Mouse (Mus musculus) intestine, postnatal 0 days (tissue): ENCODE data around the gene 4930455H04Rik. TPM values are rescaled to one million over a fixed set of nuclear protein-coding genes. Genes with fewer than 3 reads are reported as not detected.
A peak's percentile ranks its signal among the peaks of the same experiment; 100 is the strongest.

ENCODE experiments used
- ATAC-seq: fragments of 200-750 bp; cut with Nextera tagmentation; 2 replicates; pipeline ENCODE4 v1.8.0; 2017; ENCODE audit warnings: mild to moderate bottlenecking, moderate TSS enrichment, moderate library complexity
- H3K27ac ChIP-seq: fragments of 300-500 bp; sonication (generic); 2 replicates; pipeline ENCODE4 v1.5.1; 2014; ENCODE audit warnings: mild to moderate bottlenecking, low read depth, low read length, moderate library complexity
- H3K27me3 ChIP-seq: fragments of 300-500 bp; sonication (generic); replicated peaks from 2 replicates; pipeline ENCODE4 v1.6.1; 2014; ENCODE audit warnings: low read length, mixed read lengths; ENCODE audit not compliant: control insufficient read depth, insufficient read depth
- H3K36me3 ChIP-seq: fragments of 300-500 bp; sonication (generic); 2 replicates; pipeline ENCODE4 v1.6.1; 2014; ENCODE audit warnings: mild to moderate bottlenecking, moderate library complexity; ENCODE audit not compliant: control insufficient read depth, insufficient read depth
- H3K4me1 ChIP-seq: fragments of 300-500 bp; sonication (generic); replicated peaks from 2 replicates; pipeline ENCODE4 v1.6.1; 2014; ENCODE audit warnings: antibody characterized with exemption, low read length, mixed read lengths; ENCODE audit not compliant: control insufficient read depth, insufficient read depth
- H3K4me2 ChIP-seq: fragments of 300-500 bp; sonication (generic); replicated peaks from 2 replicates; pipeline ENCODE4 v1.6.1; 2014; ENCODE audit warnings: low read depth, mild to moderate bottlenecking, moderate library complexity
- H3K4me3 ChIP-seq: fragments of 300-500 bp; sonication (generic); 2 replicates; pipeline ENCODE4 v1.5.1; 2014; ENCODE audit warnings: low read depth, low read length
- H3K9ac ChIP-seq: fragments of 300-500 bp; sonication (generic); 2 replicates; pipeline ENCODE4 v1.6.1; 2014; ENCODE audit warnings: mild to moderate bottlenecking, low read depth, low read length
- H3K9me3 ChIP-seq: fragments of 300-500 bp; sonication (generic); 2 replicates; pipeline ENCODE4 v1.6.1; 2016; ENCODE audit warnings: mixed run types; ENCODE audit not compliant: control insufficient read depth
- CTCF ChIP-seq: sonication (generic); IDR thresholded peaks from 2 replicates; pipeline ENCODE4 v1.5.1; 2016; ENCODE audit warnings: low read depth, mild to moderate bottlenecking, control low read depth, antibody characterized with exemption, moderate library complexity
- WGBS: fragments of 180-500 bp; shearing (Covaris S2); extraction: QIAGEN DNeasy Blood & Tissue Kit; methylation state at CpG from one replicate; pipeline ENCODE4 v1.1.7; 2014; 5-methylcytosine and 5-hydroxymethylcytosine counted together
- polyA plus RNA-seq: library from polyadenylated mRNA; unstranded; fragments of >200 nt; fragmentation: Nextera tagmentation; extraction: Ambion mirVana; gene quantifications from 2 replicates; pipeline ENCODE4 v1.2.1, GENCODE M21; 2015

Gene 4930455H04Rik
- polyA plus RNA-seq, 1 experiment from 2014 or later = not detected

DNA sequence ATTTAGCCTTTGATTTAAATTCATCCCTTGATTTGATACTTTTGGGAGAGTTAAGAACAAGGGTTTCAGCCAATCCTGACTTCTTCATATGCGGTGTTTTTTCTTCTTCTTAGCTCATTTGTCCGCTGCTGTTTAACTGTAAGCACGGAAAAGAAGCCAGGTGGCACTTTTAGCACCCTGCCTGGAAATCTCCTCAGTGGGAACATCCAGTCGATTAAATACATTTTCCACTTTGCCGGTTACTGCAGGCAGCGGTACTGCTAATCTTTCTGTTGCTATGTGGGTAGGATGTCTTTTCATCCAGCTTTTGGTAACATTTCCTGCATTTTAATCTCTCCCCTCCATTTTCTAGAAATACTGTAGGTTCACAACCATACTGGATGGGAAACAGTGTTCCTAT, 39.3 kb downstream of the 4930455H04Rik start:
- Histone ChIP-seq H3K9me3 (no peaks in the 10 kb centered on the region), H3K27me3 (no peaks in the 10 kb centered on the region), H3K4me1 (no peaks in the 10 kb centered on the region), H3K4me2 (no peak overlapping the region), H3K4me3 (no peak overlapping the region), H3K9ac (no peak overlapping the region), H3K27ac (no peak overlapping the region), H3K36me3 (no peaks in the 10 kb centered on the region)
- 83% methylated on average over 6 of the region's 6 CpGs for WGBS
- TF ChIP-seq CTCF = no peak
- ATAC-seq = no peak

DNA sequence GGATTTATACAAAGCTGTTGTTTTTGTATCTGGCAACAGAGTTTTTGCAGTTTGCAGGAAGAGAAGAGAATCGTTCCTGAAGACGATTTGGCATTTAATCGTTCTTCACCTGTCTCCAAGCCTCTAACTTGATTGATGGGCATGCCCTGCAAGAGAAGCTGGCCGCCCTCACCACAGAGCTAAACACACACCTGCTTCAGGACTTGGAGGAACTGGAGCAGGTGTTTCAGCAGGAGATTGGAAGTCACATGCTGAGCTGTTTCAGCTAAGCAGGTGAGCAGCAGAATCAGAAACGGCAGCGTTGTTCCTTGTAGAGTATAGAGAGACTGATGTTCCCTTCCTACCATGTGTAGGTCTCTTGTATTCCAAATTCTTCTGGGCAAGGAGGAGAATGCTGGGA, 42.1 kb downstream of the 4930455H04Rik start:
- H3K36me3 ChIP-seq = no peaks in the 10 kb centered on the region
- ATAC-seq = no peak
- no peaks in the 10 kb centered on the region for H3K4me1 ChIP-seq
- no peak overlapping the region for H3K4me2 ChIP-seq
- WGBS = 47% methylated on average over 6 of the region's 6 CpGs
- no peaks in the 10 kb centered on the region for H3K27me3 ChIP-seq
- H3K9ac ChIP-seq = no peak overlapping the region
- no peak overlapping the region for H3K27ac ChIP-seq
- H3K9me3 ChIP-seq = no peaks in the 10 kb centered on the region
- H3K4me3 ChIP-seq = no peak overlapping the region
- no peak for TF ChIP-seq CTCF

DNA sequence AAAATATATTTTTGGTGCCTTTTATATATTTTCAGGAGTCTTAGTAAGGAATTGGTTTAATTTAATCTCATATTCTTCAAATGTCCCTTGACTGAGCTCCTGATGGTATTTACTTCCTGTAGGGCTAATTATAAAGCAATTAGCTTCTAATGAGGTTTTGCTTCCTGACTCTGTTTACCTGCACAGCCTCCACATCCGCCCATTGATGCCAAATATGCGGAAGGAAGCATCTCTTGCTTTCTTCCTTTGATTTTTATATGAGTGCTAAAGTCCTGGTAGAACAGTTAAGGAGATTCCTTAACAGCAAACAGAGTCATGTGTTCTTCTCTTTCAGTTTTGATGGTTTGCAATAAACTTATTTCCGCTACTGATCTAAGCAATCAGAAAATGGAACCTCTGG, 52.3 kb downstream of the 4930455H04Rik start:
- Histone ChIP-seq H3K9ac (no peak overlapping the region), H3K4me2 (no peak overlapping the region), H3K27ac (no peak overlapping the region), H3K27me3 (no peaks in the 10 kb centered on the region), H3K4me1 (no peaks in the 10 kb centered on the region), H3K36me3 (no peaks in the 10 kb centered on the region), H3K9me3 (no peaks in the 10 kb centered on the region), H3K4me3 (no peak overlapping the region)
- WGBS = 87% methylated on average over 3 of the region's 3 CpGs
- no peak for TF ChIP-seq CTCF
- no peak for ATAC-seq

DNA sequence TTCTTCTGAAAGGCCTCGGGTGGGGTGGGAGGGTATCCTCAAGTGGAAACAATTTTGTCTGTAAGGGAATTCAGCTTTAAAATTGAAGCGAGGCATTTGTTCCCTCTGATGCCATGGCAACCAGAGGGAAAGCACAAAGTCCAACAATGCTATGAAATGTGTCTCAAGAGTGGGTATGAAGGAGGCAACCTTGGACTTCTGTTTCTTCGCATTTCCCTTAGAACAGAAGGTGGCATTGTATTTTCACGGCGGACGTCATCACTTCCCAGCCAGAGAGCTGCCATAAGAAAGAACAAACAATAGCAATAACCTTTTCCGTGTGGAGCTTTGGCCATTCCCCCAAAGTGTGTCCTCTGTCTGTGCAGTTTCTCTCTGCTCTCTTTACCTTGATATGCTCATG, 53.8 kb downstream of the 4930455H04Rik start:
- Histone ChIP-seq H3K27me3 (no peaks in the 10 kb centered on the region), H3K4me1 (no peaks in the 10 kb centered on the region), H3K9me3 (no peaks in the 10 kb centered on the region), H3K27ac (no peak overlapping the region), H3K36me3 (no peaks in the 10 kb centered on the region), H3K9ac (no peak overlapping the region), H3K4me3 (no peak overlapping the region), H3K4me2 (no peak overlapping the region)
- ATAC-seq = peak; percentile 90
- 45% methylated on average over 7 of the region's 7 CpGs for WGBS
- no peak for TF ChIP-seq CTCF

DNA sequence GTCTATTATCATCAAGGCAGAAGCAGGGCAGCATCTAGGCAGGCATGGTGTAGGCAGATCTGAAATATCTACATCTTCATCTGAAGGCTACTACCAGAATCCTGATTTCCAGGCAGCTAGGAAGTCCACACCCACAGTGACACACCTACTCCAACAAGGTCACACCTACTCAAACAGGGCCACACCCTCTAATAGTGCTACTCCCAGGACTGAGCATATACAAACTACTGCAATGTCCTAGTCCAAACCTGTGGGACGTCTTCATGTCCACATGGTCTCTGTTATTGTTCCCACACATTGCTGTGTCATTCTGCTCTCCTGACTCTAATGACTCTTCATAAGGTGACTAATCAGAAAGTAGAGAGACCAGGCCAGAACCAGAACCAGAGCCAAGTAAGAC, 56.0 kb downstream of the 4930455H04Rik start:
- no peaks in the 10 kb centered on the region for H3K4me1 ChIP-seq
- peak; percentile 74 for ATAC-seq
- H3K27me3 ChIP-seq = no peaks in the 10 kb centered on the region
- no peak overlapping the region for H3K4me3 ChIP-seq
- H3K27ac ChIP-seq = no peak overlapping the region; the same call in 1 of the 2 replicates
- no peak overlapping the region for H3K4me2 ChIP-seq
- no peak overlapping the region for H3K9ac ChIP-seq
- 41% methylated on average over 1 of the region's 1 CpGs for WGBS
- H3K36me3 ChIP-seq = no peaks in the 10 kb centered on the region
- no peak for TF ChIP-seq CTCF
- H3K9me3 ChIP-seq = no peaks in the 10 kb centered on the region

DNA sequence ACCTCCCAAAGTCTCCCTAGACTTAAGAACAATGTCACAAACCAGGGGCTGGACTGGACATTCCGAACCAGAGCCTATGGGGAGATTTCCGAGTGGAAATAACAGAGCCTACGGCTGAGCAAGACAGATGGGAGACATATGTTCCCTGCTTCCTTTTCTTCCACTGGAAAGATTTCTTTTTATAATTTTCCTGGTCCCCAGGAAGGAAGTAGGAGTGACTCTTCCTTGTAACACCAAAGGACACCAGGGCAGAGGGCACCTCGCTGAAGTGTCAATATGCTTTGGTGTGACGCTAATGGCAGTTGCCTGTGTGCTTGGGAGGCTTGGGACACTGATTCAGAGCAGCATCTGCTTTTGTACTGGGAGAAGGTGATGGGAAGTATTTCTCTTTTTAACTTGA, 56.5 kb downstream of the 4930455H04Rik start:
- TF ChIP-seq CTCF = no peak
- ATAC-seq = peak; percentile 47; the same call in 1 of the 2 replicates
- Histone ChIP-seq H3K4me3 (no peak overlapping the region), H3K4me2 (no peak overlapping the region), H3K4me1 (no peaks in the 10 kb centered on the region), H3K9me3 (no peaks in the 10 kb centered on the region), H3K9ac (no peak overlapping the region), H3K27me3 (no peaks in the 10 kb centered on the region), H3K36me3 (no peaks in the 10 kb centered on the region), H3K27ac (no peak overlapping the region)
- WGBS = 55% methylated on average over 5 of the region's 5 CpGs

DNA sequence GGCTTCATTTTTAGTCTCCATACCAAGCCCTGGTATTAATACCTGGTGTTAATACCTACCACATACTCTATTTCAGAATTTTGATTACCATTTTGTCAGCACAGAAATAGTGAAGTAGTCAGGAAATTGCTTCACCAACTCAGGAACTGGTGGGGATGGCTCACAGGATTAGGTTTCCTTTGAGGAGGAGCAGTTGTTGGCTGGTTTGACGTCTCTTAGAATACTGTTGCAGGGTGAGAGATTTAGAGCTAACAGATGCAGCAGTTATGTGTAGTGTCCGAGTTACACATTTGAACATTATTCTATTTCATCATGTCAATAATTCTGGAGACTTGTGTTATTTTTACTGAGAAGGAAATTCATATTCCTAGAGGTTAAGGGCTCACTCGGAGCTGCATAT, 57.4 kb downstream of the 4930455H04Rik start:
- Histone ChIP-seq H3K36me3 (no peaks in the 10 kb centered on the region), H3K9me3 (no peaks in the 10 kb centered on the region), H3K27ac (no peak overlapping the region), H3K4me2 (no peak overlapping the region), H3K27me3 (no peaks in the 10 kb centered on the region), H3K9ac (no peak overlapping the region), H3K4me1 (no peaks in the 10 kb centered on the region), H3K4me3 (no peak overlapping the region)
- WGBS = 85% methylated on average over 3 of the region's 3 CpGs
- ATAC-seq = no peak
- no peak for TF ChIP-seq CTCF

Other genes starting within 250 kb of the 4930455H04Rik start
- gene Agl, start 160.1 kb upstream of the 4930455H04Rik start, polyA plus RNA-seq = 6.3 and 6.9 TPM in 2 replicates
- gene Frrs1, start 108.8 kb upstream of the 4930455H04Rik start, polyA plus RNA-seq = 18.6 and 18.9 TPM in 2 replicates
- gene Palmd, start 720 bp downstream of the 4930455H04Rik start, polyA plus RNA-seq = 2.1 and 2.5 TPM in 2 replicates